24 mouse cellular contexts compared by ENCODE assay signal in the genomic region with DNA sequence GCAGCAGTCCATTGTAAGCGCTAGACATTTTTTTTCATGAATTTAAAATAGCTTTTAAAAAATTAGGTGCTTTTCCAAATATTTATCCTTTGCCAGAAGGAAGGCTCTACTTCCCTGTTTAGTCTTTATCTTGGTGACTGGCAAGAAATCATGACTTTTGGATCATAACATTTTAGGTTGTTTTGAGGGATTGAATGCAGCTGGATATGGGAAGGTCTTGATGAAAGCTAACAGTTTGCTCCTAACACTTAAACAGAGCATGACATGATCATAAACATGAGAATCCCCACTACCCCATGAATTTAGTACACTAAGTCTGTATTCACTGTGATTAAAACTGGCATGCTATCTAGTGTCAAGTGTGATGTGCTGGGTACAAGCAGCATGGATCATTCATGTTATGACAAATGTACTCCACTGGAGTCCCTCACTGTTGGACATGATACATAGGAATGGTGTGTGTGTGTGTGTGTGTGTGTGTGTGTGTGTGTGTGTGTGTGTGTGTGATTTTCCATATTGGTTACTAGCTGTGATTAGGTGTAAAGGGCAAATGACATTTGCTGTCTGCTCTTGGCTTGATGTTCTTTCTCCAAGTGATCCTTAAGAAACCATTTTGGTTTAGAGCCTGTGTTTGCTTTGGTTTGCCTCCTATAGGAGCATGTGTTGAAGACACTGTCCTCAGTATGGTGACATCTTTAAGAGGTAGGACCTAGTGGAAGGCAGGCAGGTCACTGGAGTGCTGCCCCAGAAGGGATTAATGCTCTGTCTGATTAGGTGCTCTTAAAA.
"Had no signal": no experiment of that assay in that cellular context is flagged by ENCODE, and none has a peak within 500 bp of the region (broad histone marks: within the 10 kb centered on the region; RNA-seq: fewer than 3 reads in every experiment).

No protein-coding gene starts in this region.

- H3K27ac ChIP-seq: gastrocnemius, adult 2 months; heart, embryonic 10.5 days; hindbrain, embryonic 10.5 days; hindbrain, embryonic 12.5 days; hindbrain, embryonic 14.5 days; intestine, embryonic 15.5 days; layer of hippocampus, adult 2 months; left cerebral cortex, adult 2 months; limb, embryonic 10.5 days; limb, embryonic 12.5 days had no signal

- H3K9ac ChIP-seq: heart, embryonic 12.5 days; hindbrain, embryonic 12.5 days; hindbrain, embryonic 14.5 days; intestine, embryonic 15.5 days; limb, embryonic 12.5 days had no signal

- DNase-seq: gastrocnemius, adult 2 months; gastrocnemius, postnatal 10 days; gastrocnemius, postnatal 25 days; heart, adult 18-20 months; heart, postnatal 10 days; heart, postnatal 4 days; kidney, adult 18-20 months; kidney, adult 8-10 months; kidney, postnatal 10 days; kidney, postnatal 25 days; kidney, postnatal 4 days had no signal

- H3K4me1 ChIP-seq: heart, embryonic 10.5 days; heart, embryonic 12.5 days; hindbrain, embryonic 10.5 days; hindbrain, embryonic 12.5 days; intestine, embryonic 15.5 days; limb, embryonic 10.5 days; limb, embryonic 12.5 days had no signal

- ATAC-seq: hindbrain, embryonic 16.5 days; inflammation-experienced regulatory T-cells, adult 6 months; intestine, embryonic 15.5 days; intestine, postnatal 0 days had no signal

- H3K4me2 ChIP-seq: heart, embryonic 12.5 days; hindbrain, embryonic 12.5 days; hindbrain, embryonic 14.5 days; intestine, embryonic 15.5 days; limb, embryonic 12.5 days had no signal

- H3K9me3 ChIP-seq: intestine, embryonic 15.5 days; limb, embryonic 10.5 days; limb, embryonic 12.5 days had no signal

- H3K36me3 ChIP-seq: heart, embryonic 10.5 days; heart, embryonic 12.5 days; hindbrain, embryonic 12.5 days; intestine, embryonic 15.5 days; limb, embryonic 10.5 days; limb, embryonic 12.5 days had no signal

- H3K4me3 ChIP-seq: gastrocnemius, adult 2 months; heart, embryonic 10.5 days; heart, embryonic 12.5 days; hindbrain, embryonic 10.5 days; hindbrain, embryonic 12.5 days; intestine, embryonic 15.5 days; layer of hippocampus, adult 2 months; left cerebral cortex, adult 2 months; limb, embryonic 10.5 days; limb, embryonic 12.5 days had no signal

- H3K27me3 ChIP-seq: heart, embryonic 12.5 days; hindbrain, embryonic 12.5 days; intestine, embryonic 15.5 days; limb, embryonic 12.5 days had no signal
